Mouse (Mus musculus) spleen, adult 2 months (tissue): ENCODE data around the gene Nod1. TPM values are rescaled to one million over a fixed set of nuclear protein-coding genes. Genes with fewer than 3 reads are reported as not detected.

Experiments used
- DNase-seq, 2 experiments: peaks; one replicate each; pipeline versions ENCODE4 v3.0.0 to v3.0.0-alpha.2; 2012 to 2021; ENCODE audit warnings: low spot score in 2 of 2, low read depth in 1 of 2
- H3K27ac ChIP-seq: fragments of 200-500 bp; 2 replicates; pipeline ENCODE4 v1.5.1; 2012; ENCODE audit warnings: low read length, inconsistent platforms; ENCODE audit not compliant: insufficient read depth
- H3K27me3 ChIP-seq: fragments of 200-500 bp; 2 replicates; pipeline ENCODE4 v1.6.1; 2012; ENCODE audit warnings: mild to moderate bottlenecking, moderate library complexity, low read length, inconsistent platforms; ENCODE audit not compliant: control insufficient read depth, insufficient read depth
- H3K36me3 ChIP-seq: fragments of 200-500 bp; 2 replicates; pipeline ENCODE4 v1.6.1; 2012; ENCODE audit warnings: mild to moderate bottlenecking, low read length, inconsistent platforms; ENCODE audit not compliant: control insufficient read depth, insufficient read depth
- H3K4me1 ChIP-seq: fragments of 200-500 bp; 2 replicates; pipeline ENCODE4 v1.6.1; 2011; ENCODE audit warnings: inconsistent platforms; ENCODE audit not compliant: control insufficient read depth, insufficient read depth, insufficient read length
- H3K4me3 ChIP-seq: fragments of 200-500 bp; 2 replicates; pipeline ENCODE4 v1.5.1; 2011; ENCODE audit warnings: mild to moderate bottlenecking, inconsistent platforms; ENCODE audit not compliant: insufficient read depth, insufficient read length; ENCODE audit errors: extremely low read depth
- CTCF ChIP-seq: fragments of 200-500 bp; IDR thresholded peaks from 2 replicates; pipeline ENCODE4 v1.5.1; 2011; ENCODE audit warnings: mild to moderate bottlenecking, inconsistent platforms; ENCODE audit not compliant: insufficient read depth, insufficient read length, insufficient replicate concordance; ENCODE audit errors: extremely low read depth
- POLR2A ChIP-seq: fragments of 200-500 bp; IDR thresholded peaks from 2 replicates; pipeline ENCODE4 v1.6.1; 2011; ENCODE audit warnings: low read depth, low read length, inconsistent platforms
- WGBS: fragments of 180-500 bp; shearing (Covaris S2); methylation state at CpG from one replicate; pipeline ENCODE4 v1.1.7; 2018; 5-methylcytosine and 5-hydroxymethylcytosine counted together
- polyA plus RNA-seq: library from polyadenylated mRNA; depleted of rRNA; stranded (reverse); fragments of >200 nt; gene quantifications from 2 replicates; pipeline ENCODE4 v1.2.3, GENCODE M21; 2012

Nod1 gene
- polyA plus RNA-seq, 1 experiment, result 41.7 TPM

- Histone ChIP-seq H3K4me1 (peaks cover 8% of the 10 kb centered on the region; the same call in 1 of the 2 replicates), H3K4me3 (0 out of 2 replicates have a peak overlapping the region, but pooled peaks have one; percentile 2), H3K36me3 (no peaks in the 10 kb centered on the region), H3K27me3 (no peaks in the 10 kb centered on the region), H3K27ac (peak overlapping the region; percentile 20; the same call in 1 of the 2 replicates)
- no peak for DNase-seq
- TF ChIP-seq CTCF (no peak), POLR2A (no peak)
- 75% methylated on average over 2 of the region's 2 CpGs for WGBS
Observed at GRCm38 (mm10) chr6:54969801-54970200, 2.6 kb downstream of the Nod1 start.

GRCm38 (mm10) chr6:54967591-54967990, 4.8 kb downstream of the Nod1 start:
- peaks cover 11% of the 10 kb centered on the region; the same call in 1 of the 2 replicates for H3K4me1 ChIP-seq
- H3K27ac ChIP-seq, result no peak overlapping the region
- TF ChIP-seq POLR2A (no peak), CTCF (no peak)
- no peaks in the 10 kb centered on the region for H3K27me3 ChIP-seq
- 79% methylated on average over 10 of the region's 10 CpGs for WGBS
- DNase-seq, result no peak
- no peaks in the 10 kb centered on the region for H3K36me3 ChIP-seq
- no peak overlapping the region for H3K4me3 ChIP-seq

- TF ChIP-seq CTCF (no peak), POLR2A (no peak)
- no peaks in the 10 kb centered on the region for H3K36me3 ChIP-seq
- peak in 1 of 2 experiments; percentile 18 for DNase-seq
- no peaks in the 10 kb centered on the region for H3K27me3 ChIP-seq
- 45% methylated on average over 5 of the region's 5 CpGs for WGBS
- peak overlapping the region; percentile 83 for H3K27ac ChIP-seq
- peak overlapping the region; percentile 9; the same call in 1 of the 2 replicates for H3K4me3 ChIP-seq
- H3K4me1 ChIP-seq, result peaks cover 11% of the 10 kb centered on the region; the same call in 1 of the 2 replicates
Observed at GRCm38 (mm10) chr6:54965234-54965633, 7.2 kb downstream of the Nod1 start.

GRCm38 (mm10) chr6:54964755-54965154, 7.7 kb downstream of the Nod1 start:
- Histone ChIP-seq H3K36me3 (no peaks in the 10 kb centered on the region), H3K27me3 (no peaks in the 10 kb centered on the region), H3K27ac (peak overlapping the region; percentile 83), H3K4me1 (peaks cover 11% of the 10 kb centered on the region; the same call in 1 of the 2 replicates), H3K4me3 (no peak overlapping the region)
- peak in 1 of 2 experiments; percentile 36 for DNase-seq
- WGBS, result 20% methylated on average over 1 of the region's 1 CpGs
- TF ChIP-seq POLR2A, result no peak
- no peak for TF ChIP-seq CTCF

GRCm38 (mm10) chr6:54963599-54963998, 8.8 kb downstream of the Nod1 start:
- Histone ChIP-seq H3K27me3 (no peaks in the 10 kb centered on the region), H3K4me3 (no peak overlapping the region), H3K36me3 (no peaks in the 10 kb centered on the region), H3K27ac (no peak overlapping the region), H3K4me1 (peaks cover 11% of the 10 kb centered on the region; the same call in 1 of the 2 replicates)
- TF ChIP-seq CTCF (no peak), POLR2A (no peak)
- no peak for DNase-seq
- WGBS, result 92% methylated on average over 2 of the region's 2 CpGs

GRCm38 (mm10) chr6:54957655-54958054, 14.8 kb downstream of the Nod1 start:
- Histone ChIP-seq H3K4me3 (no peak overlapping the region), H3K27me3 (no peaks in the 10 kb centered on the region), H3K27ac (peak overlapping the region; percentile 54), H3K4me1 (peaks cover 11% of the 10 kb centered on the region), H3K36me3 (no peaks in the 10 kb centered on the region)
- TF ChIP-seq POLR2A (no peak), CTCF (no peak)
- no peak for DNase-seq
- WGBS, result 87% methylated on average over 8 of the region's 8 CpGs

GRCm38 (mm10) chr6:54956425-54956824, 16.0 kb downstream of the Nod1 start:
- Histone ChIP-seq H3K27ac (peak overlapping the region; percentile 91; the same call in 1 of the 2 replicates), H3K36me3 (no peaks in the 10 kb centered on the region), H3K27me3 (no peaks in the 10 kb centered on the region), H3K4me1 (peaks cover 11% of the 10 kb centered on the region), H3K4me3 (no peak overlapping the region)
- DNase-seq, result no peak
- TF ChIP-seq CTCF (no peak), POLR2A (no peak)
- WGBS, result 51% methylated on average over 1 of the region's 1 CpGs
